Mouse (Mus musculus): ENCODE results near the gene Ackr4. TPM values are rescaled to one million over a fixed set of nuclear protein-coding genes. Genes with fewer than 3 reads are reported as not detected.

Ackr4 gene
- polyA plus RNA-seq (2015; fragmentation: Nextera tagmentation; extraction: Ambion mirVana) = 0.78 and 1.1 TPM in 2 replicates

- H3K36me3 ChIP-seq (ENCODE audit: control insufficient read depth, insufficient read depth, low read length) = no peaks in the 10 kb centered on the region
- H3K4me1 ChIP-seq (ENCODE audit: control insufficient read depth, insufficient read depth, low read length) = peaks cover 10% of the 10 kb centered on the region
- no peak within 1 kb of the TSS for H3K4me2 ChIP-seq (ENCODE audit: low read length)
- 69% methylated on average over 3 of the region's 3 CpGs for WGBS
- no peaks in the 10 kb centered on the region for H3K27me3 ChIP-seq (ENCODE audit: control insufficient read depth, insufficient read depth, low read depth, low read length)
- no peaks in the 10 kb centered on the region for H3K9me3 ChIP-seq (replicated peaks; ENCODE audit: control insufficient read depth, low read length, poor library complexity, severe bottlenecking)
- H3K27ac ChIP-seq (ENCODE audit: low read length) = peak within 1 kb of the TSS; percentile 79
- H3K4me3 ChIP-seq (ENCODE audit: low read depth, low read length) = no peak within 1 kb of the TSS
- no peak for ATAC-seq
- no peak within 1 kb of the TSS for H3K9ac ChIP-seq (ENCODE audit: low read depth, low read length)
Measured at GRCm38 (mm10) chr9:104126833-104127232, at the start of gene Ackr4. Gene Ackr4, minus strand, starts transcription at chr9:104126933.

- H3K9me3 ChIP-seq (replicated peaks; ENCODE audit: control insufficient read depth, low read length, poor library complexity, severe bottlenecking) = no peaks in the 10 kb centered on the region
- no peak overlapping the region for H3K27ac ChIP-seq (ENCODE audit: low read length)
- H3K4me2 ChIP-seq (ENCODE audit: low read length) = no peak overlapping the region
- H3K36me3 ChIP-seq (ENCODE audit: control insufficient read depth, insufficient read depth, low read length) = peaks cover 41% of the 10 kb centered on the region
- H3K27me3 ChIP-seq (ENCODE audit: control insufficient read depth, insufficient read depth, low read depth, low read length) = no peaks in the 10 kb centered on the region
- no peak overlapping the region for H3K4me3 ChIP-seq (ENCODE audit: low read depth, low read length)
- 95% methylated on average over 6 of the region's 6 CpGs for WGBS
- H3K9ac ChIP-seq (ENCODE audit: low read depth, low read length) = no peak overlapping the region
- H3K4me1 ChIP-seq (ENCODE audit: control insufficient read depth, insufficient read depth, low read length) = no peaks in the 10 kb centered on the region
- ATAC-seq = no peak
Measured at GRCm38 (mm10) chr9:104172342-104172741, 45.6 kb upstream of the Ackr4 start.

GRCm38 (mm10) chr9:104171651-104172050, 44.9 kb upstream of the Ackr4 start:
- H3K9me3 ChIP-seq (replicated peaks; ENCODE audit: control insufficient read depth, low read length, poor library complexity, severe bottlenecking) = no peaks in the 10 kb centered on the region
- no peak overlapping the region for H3K4me2 ChIP-seq (ENCODE audit: low read length)
- ATAC-seq = no peak
- peaks cover 40% of the 10 kb centered on the region for H3K36me3 ChIP-seq (ENCODE audit: control insufficient read depth, insufficient read depth, low read length)
- H3K4me3 ChIP-seq (ENCODE audit: low read depth, low read length) = no peak overlapping the region
- H3K9ac ChIP-seq (ENCODE audit: low read depth, low read length) = no peak overlapping the region
- no peak overlapping the region for H3K27ac ChIP-seq (ENCODE audit: low read length)
- whole genome bisulfite sequencing = 90% methylated on average over 6 of the region's 6 CpGs
- H3K27me3 ChIP-seq (ENCODE audit: control insufficient read depth, insufficient read depth, low read depth, low read length) = no peaks in the 10 kb centered on the region
- H3K4me1 ChIP-seq (ENCODE audit: control insufficient read depth, insufficient read depth, low read length) = no peaks in the 10 kb centered on the region

- Histone ChIP-seq H3K36me3 (ENCODE audit: control insufficient read depth, insufficient read depth, low read length) (peaks cover 35% of the 10 kb centered on the region), H3K4me2 (ENCODE audit: low read length) (no peak overlapping the region), H3K27ac (ENCODE audit: low read length) (no peak overlapping the region), H3K4me1 (ENCODE audit: control insufficient read depth, insufficient read depth, low read length) (no peaks in the 10 kb centered on the region), H3K27me3 (ENCODE audit: control insufficient read depth, insufficient read depth, low read depth, low read length) (no peaks in the 10 kb centered on the region), H3K9ac (ENCODE audit: low read depth, low read length) (no peak overlapping the region), H3K9me3 (replicated peaks; ENCODE audit: control insufficient read depth, low read length, poor library complexity, severe bottlenecking) (no peaks in the 10 kb centered on the region), H3K4me3 (ENCODE audit: low read depth, low read length) (no peak overlapping the region)
- ATAC-seq = no peak
- WGBS = 96% methylated on average over 10 of the region's 10 CpGs
Measured at GRCm38 (mm10) chr9:104169986-104170385, 43.3 kb upstream of the Ackr4 start.

- Histone ChIP-seq H3K27ac (ENCODE audit: low read length) (no peak overlapping the region), H3K9ac (ENCODE audit: low read depth, low read length) (no peak overlapping the region), H3K9me3 (replicated peaks; ENCODE audit: control insufficient read depth, low read length, poor library complexity, severe bottlenecking) (no peaks in the 10 kb centered on the region), H3K36me3 (ENCODE audit: control insufficient read depth, insufficient read depth, low read length) (peaks cover 52% of the 10 kb centered on the region), H3K4me2 (ENCODE audit: low read length) (no peak overlapping the region), H3K27me3 (ENCODE audit: control insufficient read depth, insufficient read depth, low read depth, low read length) (no peaks in the 10 kb centered on the region), H3K4me3 (ENCODE audit: low read depth, low read length) (no peak overlapping the region), H3K4me1 (ENCODE audit: control insufficient read depth, insufficient read depth, low read length) (no peaks in the 10 kb centered on the region)
- WGBS = 97% methylated on average over 5 of the region's 5 CpGs
- no peak for ATAC-seq
Measured at GRCm38 (mm10) chr9:104165926-104166325, 39.2 kb upstream of the Ackr4 start.

GRCm38 (mm10) chr9:104164194-104164593, 37.5 kb upstream of the Ackr4 start:
- WGBS = 90% methylated on average over 5 of the region's 5 CpGs
- Histone ChIP-seq H3K4me3 (ENCODE audit: low read depth, low read length) (no peak overlapping the region), H3K4me1 (ENCODE audit: control insufficient read depth, insufficient read depth, low read length) (no peaks in the 10 kb centered on the region), H3K9ac (ENCODE audit: low read depth, low read length) (no peak overlapping the region), H3K9me3 (replicated peaks; ENCODE audit: control insufficient read depth, low read length, poor library complexity, severe bottlenecking) (no peaks in the 10 kb centered on the region), H3K4me2 (ENCODE audit: low read length) (no peak overlapping the region), H3K36me3 (ENCODE audit: control insufficient read depth, insufficient read depth, low read length) (peaks cover 53% of the 10 kb centered on the region), H3K27ac (ENCODE audit: low read length) (no peak overlapping the region), H3K27me3 (ENCODE audit: control insufficient read depth, insufficient read depth, low read depth, low read length) (no peaks in the 10 kb centered on the region)
- no peak for ATAC-seq

- 83% methylated on average over 7 of the region's 7 CpGs for WGBS
- Histone ChIP-seq H3K9ac (ENCODE audit: low read depth, low read length) (no peak overlapping the region), H3K27ac (ENCODE audit: low read length) (no peak overlapping the region), H3K4me3 (ENCODE audit: low read depth, low read length) (no peak overlapping the region), H3K9me3 (replicated peaks; ENCODE audit: control insufficient read depth, low read length, poor library complexity, severe bottlenecking) (no peaks in the 10 kb centered on the region), H3K4me1 (ENCODE audit: control insufficient read depth, insufficient read depth, low read length) (no peaks in the 10 kb centered on the region), H3K36me3 (ENCODE audit: control insufficient read depth, insufficient read depth, low read length) (peaks cover 73% of the 10 kb centered on the region), H3K27me3 (ENCODE audit: control insufficient read depth, insufficient read depth, low read depth, low read length) (no peaks in the 10 kb centered on the region), H3K4me2 (ENCODE audit: low read length) (no peak overlapping the region)
- no peak for ATAC-seq
Measured at GRCm38 (mm10) chr9:104161117-104161516, 34.4 kb upstream of the Ackr4 start.

- Histone ChIP-seq H3K36me3 (ENCODE audit: control insufficient read depth, insufficient read depth, low read length) (peaks cover 75% of the 10 kb centered on the region), H3K27ac (ENCODE audit: low read length) (no peak overlapping the region), H3K9me3 (replicated peaks; ENCODE audit: control insufficient read depth, low read length, poor library complexity, severe bottlenecking) (no peaks in the 10 kb centered on the region), H3K4me3 (ENCODE audit: low read depth, low read length) (no peak overlapping the region), H3K9ac (ENCODE audit: low read depth, low read length) (no peak overlapping the region), H3K27me3 (ENCODE audit: control insufficient read depth, insufficient read depth, low read depth, low read length) (no peaks in the 10 kb centered on the region), H3K4me1 (ENCODE audit: control insufficient read depth, insufficient read depth, low read length) (no peaks in the 10 kb centered on the region), H3K4me2 (ENCODE audit: low read length) (no peak overlapping the region)
- no peak for ATAC-seq
- WGBS = 97% methylated on average over 7 of the region's 7 CpGs
Measured at GRCm38 (mm10) chr9:104157291-104157690, 30.6 kb upstream of the Ackr4 start.

- H3K4me3 ChIP-seq (ENCODE audit: low read depth, low read length) = no peak overlapping the region
- ATAC-seq = no peak
- no peaks in the 10 kb centered on the region for H3K9me3 ChIP-seq (replicated peaks; ENCODE audit: control insufficient read depth, low read length, poor library complexity, severe bottlenecking)
- no peaks in the 10 kb centered on the region for H3K27me3 ChIP-seq (ENCODE audit: control insufficient read depth, insufficient read depth, low read depth, low read length)
- no peak overlapping the region for H3K4me2 ChIP-seq (ENCODE audit: low read length)
- H3K36me3 ChIP-seq (ENCODE audit: control insufficient read depth, insufficient read depth, low read length) = peaks cover 68% of the 10 kb centered on the region
- H3K4me1 ChIP-seq (ENCODE audit: control insufficient read depth, insufficient read depth, low read length) = no peaks in the 10 kb centered on the region
- 95% methylated on average over 8 of the region's 8 CpGs for WGBS
- H3K27ac ChIP-seq (ENCODE audit: low read length) = no peak overlapping the region
- H3K9ac ChIP-seq (ENCODE audit: low read depth, low read length) = no peak overlapping the region
Measured at GRCm38 (mm10) chr9:104156506-104156905, 29.8 kb upstream of the Ackr4 start.
